Mouse (Mus musculus) neural tube, embryonic 12.5 days (tissue): ENCODE measurements around the gene Snrnp35. TPM values are rescaled to one million over a fixed set of nuclear protein-coding genes. Genes with fewer than 3 reads are reported as not detected.
A peak's percentile ranks its signal among the peaks of the same experiment; 100 is the strongest.

Experiments used
- ATAC-seq: fragments of 200-750 bp; cut with Nextera tagmentation; 2 replicates; pipeline ENCODE4 v1.8.0; 2017; ENCODE audit warnings: low read depth, mild to moderate bottlenecking, moderate TSS enrichment, moderate library complexity; ENCODE audit not compliant: low FRiP score
- H3K27ac ChIP-seq: fragments of 300-500 bp; sonication (generic); 2 replicates; pipeline ENCODE4 v1.5.1; 2016
- H3K27me3 ChIP-seq: fragments of 300-500 bp; sonication (generic); replicated peaks from 2 replicates; pipeline ENCODE4 v1.6.1; 2016; ENCODE audit warnings: mild to moderate bottlenecking
- H3K36me3 ChIP-seq: fragments of 300-500 bp; sonication (generic); 2 replicates; pipeline ENCODE4 v1.6.1; 2016; ENCODE audit warnings: mild to moderate bottlenecking
- H3K4me1 ChIP-seq: fragments of 300-500 bp; sonication (generic); 2 replicates; pipeline ENCODE4 v1.6.1; 2016
- H3K4me2 ChIP-seq: fragments of 300-500 bp; sonication (generic); replicated peaks from 2 replicates; pipeline ENCODE4 v1.6.1; 2016; ENCODE audit warnings: mild to moderate bottlenecking
- H3K4me3 ChIP-seq: fragments of 300-500 bp; sonication (generic); 2 replicates; pipeline ENCODE4 v1.5.1; 2016
- H3K9ac ChIP-seq: fragments of 300-500 bp; sonication (generic); 2 replicates; pipeline ENCODE4 v1.6.1; 2016; ENCODE audit warnings: mild to moderate bottlenecking
- H3K9me3 ChIP-seq: fragments of 300-500 bp; sonication (generic); 2 replicates; pipeline ENCODE4 v1.6.1; 2016; ENCODE audit warnings: mild to moderate bottlenecking
- WGBS: fragments of 180-500 bp; shearing (Covaris S2); methylation state at CpG from one replicate; pipeline ENCODE4 v1.1.7; 2016; 5-methylcytosine and 5-hydroxymethylcytosine counted together
- polyA plus RNA-seq: library from polyadenylated mRNA; unstranded; fragments of >200 nt; fragmentation: Nextera tagmentation; extraction: Ambion mirVana; gene quantifications from 2 replicates; pipeline ENCODE4 v1.2.1, GENCODE M21; 2016

Gene Snrnp35
- polyA plus RNA-seq, 1 experiment from 2014 or later: 29.6 TPM

DNA sequence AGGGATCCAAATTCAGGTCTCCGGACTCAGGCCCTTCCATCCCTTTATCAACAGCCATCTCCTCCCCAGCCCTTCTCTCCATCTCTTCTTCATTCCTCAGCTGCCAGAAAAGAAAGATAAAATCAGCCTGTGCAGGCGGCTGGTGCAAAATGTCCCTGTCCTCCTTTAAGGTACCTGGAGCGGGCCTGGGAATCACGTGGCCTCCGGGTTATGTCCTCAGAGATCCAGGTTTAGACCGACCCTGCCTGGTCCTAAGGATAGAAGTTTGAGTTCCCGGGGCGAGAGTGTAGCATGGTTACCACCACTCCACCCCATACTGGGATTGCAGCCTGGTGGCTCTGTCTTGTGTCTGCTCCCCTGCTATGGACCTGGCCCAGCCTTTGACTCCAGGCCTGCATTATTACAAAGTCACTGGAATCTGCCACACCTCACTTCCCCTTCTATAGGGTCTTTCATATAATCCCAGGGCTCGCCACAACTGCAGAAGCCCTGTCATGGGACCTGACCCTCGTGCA lies 27.7 kb downstream of the Snrnp35 start:
- Histone ChIP-seq H3K36me3 (peaks cover 26% of the 10 kb centered on the region), H3K9ac (no peak overlapping the region), H3K9me3 (no peaks in the 10 kb centered on the region), H3K27ac (no peak overlapping the region), H3K4me2 (no peak overlapping the region), H3K27me3 (no peaks in the 10 kb centered on the region), H3K4me1 (no peaks in the 10 kb centered on the region), H3K4me3 (no peak overlapping the region)
- 91% methylated on average over 10 of the region's 10 CpGs for WGBS
- ATAC-seq: no peak

DNA sequence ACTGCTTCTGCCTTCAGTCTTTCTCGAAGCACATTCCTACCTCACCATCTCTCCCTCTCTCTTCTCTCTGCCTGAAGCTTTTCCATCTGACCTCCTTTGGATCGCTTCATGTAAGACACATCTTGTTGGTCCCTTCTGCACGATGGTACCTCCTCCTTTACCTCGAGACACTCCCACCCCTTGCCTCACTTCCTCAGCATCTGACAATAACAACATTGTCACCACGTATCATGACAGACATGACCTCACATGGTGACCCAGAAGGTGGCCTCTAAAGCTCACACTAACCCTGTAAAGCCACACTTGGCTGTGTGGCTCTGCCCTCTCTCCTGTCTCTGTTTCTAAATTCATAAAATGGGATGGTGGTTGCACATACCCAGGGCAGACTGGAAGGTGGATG lies 32.9 kb downstream of the Snrnp35 start:
- H3K9ac ChIP-seq: no peak overlapping the region
- peaks cover 24% of the 10 kb centered on the region for H3K36me3 ChIP-seq
- H3K4me1 ChIP-seq: no peaks in the 10 kb centered on the region
- no peak for ATAC-seq
- H3K4me3 ChIP-seq: no peak overlapping the region
- H3K4me2 ChIP-seq: no peak overlapping the region
- H3K27me3 ChIP-seq: no peaks in the 10 kb centered on the region
- no peak overlapping the region for H3K27ac ChIP-seq
- no peaks in the 10 kb centered on the region for H3K9me3 ChIP-seq
- 91% methylated on average over 5 of the region's 5 CpGs for WGBS

DNA sequence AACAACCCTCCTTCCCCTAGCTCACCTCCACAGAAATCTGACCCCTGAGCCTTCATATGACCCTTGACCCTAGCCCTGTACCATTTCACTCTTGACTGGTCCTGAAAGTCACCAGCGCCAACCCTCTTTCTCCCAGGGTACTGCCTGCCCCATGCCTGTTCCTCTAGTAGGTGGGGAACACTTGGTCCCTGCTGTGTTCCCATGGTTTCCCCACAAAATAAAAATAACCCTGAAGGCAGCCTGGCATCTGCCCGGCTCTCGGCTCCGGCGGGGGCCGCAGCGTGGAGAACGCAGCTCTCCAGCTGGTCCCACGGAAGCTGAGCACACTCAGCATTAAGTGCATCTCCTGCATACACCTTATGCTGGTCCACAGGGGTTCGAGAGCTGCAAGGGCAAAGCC lies 35.7 kb downstream of the Snrnp35 start:
- Histone ChIP-seq H3K27me3 (no peaks in the 10 kb centered on the region), H3K9ac (no peak overlapping the region), H3K36me3 (peaks cover 21% of the 10 kb centered on the region), H3K27ac (no peak overlapping the region), H3K9me3 (no peaks in the 10 kb centered on the region), H3K4me1 (no peaks in the 10 kb centered on the region), H3K4me3 (no peak overlapping the region), H3K4me2 (no peak overlapping the region)
- 69% methylated on average over 10 of the region's 10 CpGs for WGBS
- no peak for ATAC-seq

DNA sequence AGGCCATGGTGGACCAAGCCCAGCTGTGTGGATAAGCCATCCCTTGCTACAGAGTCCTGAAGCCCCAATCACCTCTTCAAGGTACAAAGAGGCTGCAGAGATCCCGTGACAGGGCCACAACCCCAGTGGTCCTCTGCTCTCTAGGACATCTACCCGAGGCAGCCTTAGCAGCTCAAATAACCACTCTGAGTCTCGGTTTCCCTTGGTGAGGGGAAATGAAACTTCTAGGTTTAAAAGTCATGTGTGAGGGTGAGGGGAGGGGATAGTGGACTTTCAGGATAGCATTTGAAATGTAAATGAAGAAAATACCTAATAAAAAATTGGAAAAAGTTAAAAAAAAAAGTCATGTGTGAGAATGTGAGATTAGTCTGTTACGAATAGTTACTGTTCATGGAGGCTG lies 38.7 kb downstream of the Snrnp35 start:
- H3K4me2 ChIP-seq: no peak overlapping the region
- H3K36me3 ChIP-seq: peaks cover 16% of the 10 kb centered on the region
- no peaks in the 10 kb centered on the region for H3K4me1 ChIP-seq
- H3K27ac ChIP-seq: no peak overlapping the region
- no peaks in the 10 kb centered on the region for H3K9me3 ChIP-seq
- H3K9ac ChIP-seq: no peak overlapping the region
- H3K4me3 ChIP-seq: no peak overlapping the region
- ATAC-seq: no peak
- H3K27me3 ChIP-seq: no peaks in the 10 kb centered on the region
- 88% methylated on average over 4 of the region's 4 CpGs for WGBS

DNA sequence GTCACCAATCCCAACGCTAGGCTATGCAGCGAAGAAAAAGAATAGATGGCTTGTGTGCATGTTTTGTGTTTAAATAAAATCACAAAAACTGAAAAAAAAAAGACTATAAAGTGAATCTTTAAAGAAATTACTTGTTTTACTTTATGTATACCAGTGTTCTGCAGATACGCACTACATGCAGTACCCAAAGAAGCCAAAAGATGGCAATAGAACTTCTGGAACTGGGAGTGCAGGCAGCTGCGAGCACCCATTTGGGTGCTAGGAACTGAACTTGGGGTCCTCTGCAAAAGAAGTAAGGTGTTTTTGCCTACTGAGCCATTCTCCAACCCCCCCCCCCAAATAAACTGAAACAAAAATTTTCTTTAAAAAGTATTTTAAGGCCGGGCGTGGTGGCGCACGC lies 40.1 kb downstream of the Snrnp35 start:
- H3K4me1 ChIP-seq: 0 out of 2 replicates have a peak, but pooled peaks cover under 1% of the 10 kb centered on the region
- 93% methylated on average over 8 of the region's 8 CpGs for WGBS
- peaks cover 16% of the 10 kb centered on the region for H3K36me3 ChIP-seq
- no peak overlapping the region for H3K27ac ChIP-seq
- H3K4me3 ChIP-seq: no peak overlapping the region
- H3K9me3 ChIP-seq: no peaks in the 10 kb centered on the region
- H3K9ac ChIP-seq: no peak overlapping the region
- no peak overlapping the region for H3K4me2 ChIP-seq
- no peak for ATAC-seq
- H3K27me3 ChIP-seq: no peaks in the 10 kb centered on the region

DNA sequence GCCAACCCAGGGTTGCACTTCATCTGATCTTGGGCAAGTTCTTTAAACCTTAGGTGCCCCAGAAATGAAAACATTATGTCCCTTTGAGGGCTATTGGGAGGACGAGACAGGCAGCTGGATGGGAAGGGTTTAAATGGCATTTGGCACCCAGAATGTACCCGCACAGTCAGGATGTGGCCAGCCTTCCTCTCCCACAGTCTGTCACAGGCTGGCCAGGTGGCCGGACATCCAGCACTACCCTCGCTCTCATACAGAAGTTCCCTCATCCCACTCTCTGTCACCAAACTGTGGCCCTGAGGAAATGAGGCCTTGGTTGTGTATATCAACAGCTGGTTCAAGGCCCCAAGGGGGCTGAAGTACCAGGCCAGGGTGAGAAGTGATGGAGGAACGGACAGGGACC lies 42.0 kb downstream of the Snrnp35 start:
- Histone ChIP-seq H3K9ac (no peak overlapping the region), H3K4me2 (no peak overlapping the region), H3K27me3 (no peaks in the 10 kb centered on the region), H3K27ac (no peak overlapping the region), H3K36me3 (peaks cover 12% of the 10 kb centered on the region), H3K4me1 (peaks cover 20% of the 10 kb centered on the region), H3K4me3 (no peak overlapping the region), H3K9me3 (no peaks in the 10 kb centered on the region)
- no peak for ATAC-seq
- WGBS: 96% methylated on average over 5 of the region's 5 CpGs

DNA sequence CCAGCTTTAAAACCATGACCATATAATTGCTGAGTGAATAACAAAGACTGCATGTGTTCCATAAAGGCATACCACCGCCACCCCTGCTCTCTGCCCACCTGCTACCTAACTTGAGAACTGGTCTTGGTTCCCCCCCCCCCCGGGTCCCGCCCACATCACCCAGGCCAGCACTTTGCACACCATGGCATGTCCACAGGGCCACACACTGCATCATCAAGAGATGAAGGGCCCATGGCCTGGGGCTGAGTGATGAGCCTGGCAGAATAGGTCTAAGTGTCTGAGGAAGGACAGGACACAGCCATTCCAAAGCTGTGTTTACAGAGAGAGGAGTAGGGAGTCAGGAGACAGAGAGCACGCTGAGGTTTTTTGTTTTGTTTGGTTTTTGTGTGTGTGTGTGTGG lies 45.4 kb downstream of the Snrnp35 start:
- 67% methylated on average over 4 of the region's 4 CpGs for WGBS
- peaks cover 38% of the 10 kb centered on the region for H3K4me1 ChIP-seq
- ATAC-seq: no peak
- H3K4me2 ChIP-seq: peak overlapping the region; percentile 83
- no peak overlapping the region for H3K4me3 ChIP-seq
- no peak overlapping the region for H3K27ac ChIP-seq
- no peaks in the 10 kb centered on the region for H3K27me3 ChIP-seq
- H3K9ac ChIP-seq: no peak overlapping the region
- no peaks in the 10 kb centered on the region for H3K9me3 ChIP-seq
- H3K36me3 ChIP-seq: 0 out of 2 replicates have a peak, but pooled peaks cover 3% of the 10 kb centered on the region

DNA sequence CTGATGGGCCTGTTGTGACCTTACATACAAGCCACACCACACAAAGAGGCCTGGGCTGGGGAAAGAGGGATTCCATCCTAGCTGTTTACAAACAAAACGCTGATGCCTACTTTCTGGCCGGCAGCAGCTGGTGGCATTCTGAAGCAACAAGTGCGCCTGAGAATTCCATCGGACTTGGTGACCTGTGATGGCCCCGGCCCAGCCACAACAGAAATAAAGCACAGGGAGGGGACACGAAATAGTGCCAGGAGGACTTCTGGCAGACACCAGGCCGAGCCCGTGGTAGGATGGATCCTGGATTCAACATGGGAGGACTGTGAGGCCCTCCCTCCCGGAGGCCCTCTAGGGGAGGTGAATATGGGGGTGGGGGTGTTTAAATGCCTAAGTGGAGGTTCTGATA lies 45.9 kb downstream of the Snrnp35 start:
- Histone ChIP-seq H3K4me2 (peak overlapping the region; percentile 83), H3K27me3 (no peaks in the 10 kb centered on the region), H3K9me3 (no peaks in the 10 kb centered on the region), H3K4me3 (0 out of 2 replicates have a peak overlapping the region, but pooled peaks have one; percentile 75), H3K27ac (no peak overlapping the region), H3K4me1 (peaks cover 38% of the 10 kb centered on the region), H3K9ac (peak overlapping the region; percentile 40), H3K36me3 (0 out of 2 replicates have a peak, but pooled peaks cover 3% of the 10 kb centered on the region)
- ATAC-seq: no peak
- WGBS: 35% methylated on average over 9 of the region's 9 CpGs

- no peak for ATAC-seq
- H3K27me3 ChIP-seq: no peaks in the 10 kb centered on the region
- H3K4me2 ChIP-seq: peak overlapping the region; percentile 83
- no peak overlapping the region for H3K27ac ChIP-seq
- WGBS: 30% methylated on average over 8 of the region's 8 CpGs
- H3K4me3 ChIP-seq: peak overlapping the region; percentile 75
- H3K9ac ChIP-seq: peak overlapping the region; percentile 40
- H3K9me3 ChIP-seq: no peaks in the 10 kb centered on the region
- H3K4me1 ChIP-seq: peaks cover 38% of the 10 kb centered on the region
- 0 out of 2 replicates have a peak, but pooled peaks cover 3% of the 10 kb centered on the region for H3K36me3 ChIP-seq
Observed at GRCm38 (mm10) chr5:124529191-124529651, 46.3 kb downstream of the Snrnp35 start.

DNA sequence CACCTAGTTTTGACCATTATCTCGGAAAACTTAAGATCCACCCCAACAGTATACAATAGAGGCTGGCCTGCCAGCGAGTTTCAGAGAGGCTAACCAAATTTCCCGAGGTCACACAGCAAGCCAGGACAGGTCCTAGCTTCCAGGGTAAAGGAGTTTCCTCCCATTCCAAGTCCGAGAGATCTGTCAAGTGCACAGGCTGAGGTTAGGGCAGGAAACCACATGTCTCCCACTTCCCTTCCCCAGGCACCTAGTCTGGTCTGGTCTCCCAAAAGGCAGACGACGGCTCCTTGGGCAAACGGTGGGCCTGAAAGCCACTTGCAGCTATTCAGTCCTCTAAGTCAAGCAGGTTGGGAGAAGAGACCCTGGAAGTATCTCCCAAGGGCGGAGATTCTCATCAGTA lies 46.8 kb downstream of the Snrnp35 start:
- peak overlapping the region; percentile 83 for H3K4me2 ChIP-seq
- H3K27me3 ChIP-seq: no peaks in the 10 kb centered on the region
- H3K9ac ChIP-seq: peak overlapping the region; percentile 40; the same call in 1 of the 2 replicates
- H3K27ac ChIP-seq: no peak overlapping the region
- ATAC-seq: no peak
- H3K4me1 ChIP-seq: peaks cover 38% of the 10 kb centered on the region
- no peaks in the 10 kb centered on the region for H3K9me3 ChIP-seq
- H3K36me3 ChIP-seq: 0 out of 2 replicates have a peak, but pooled peaks cover 3% of the 10 kb centered on the region
- H3K4me3 ChIP-seq: peak overlapping the region; percentile 75; the same call in 1 of the 2 replicates
- 64% methylated on average over 8 of the region's 8 CpGs for WGBS

- 0 out of 2 replicates have a peak, but pooled peaks cover 3% of the 10 kb centered on the region for H3K36me3 ChIP-seq
- under 1% methylated on average over 95 of the region's 96 CpGs for WGBS
- H3K9me3 ChIP-seq: no peaks in the 10 kb centered on the region
- H3K4me2 ChIP-seq: peak within 1 kb of the TSS; percentile 83
- no peaks in the 10 kb centered on the region for H3K27me3 ChIP-seq
- peak within 1 kb of the TSS; percentile 75 for H3K9ac ChIP-seq
- peak within 1 kb of the TSS; percentile 42 for H3K27ac ChIP-seq
- H3K4me1 ChIP-seq: peaks cover 38% of the 10 kb centered on the region
- H3K4me3 ChIP-seq: peak within 1 kb of the TSS; percentile 75
- peak; percentile 93 for ATAC-seq
Observed at GRCm38 (mm10) chr5:124530655-124531582, 48.0 kb downstream of the Snrnp35 start, which contains the start of gene Rilpl1. Gene Rilpl1, minus strand, starts transcription at chr5:124531391.

GRCm38 (mm10) chr5:124531583-124531930 lies 48.6 kb downstream of the Snrnp35 start:
- peak overlapping the region; percentile 37; the same call in 1 of the 2 replicates for H3K27ac ChIP-seq
- H3K27me3 ChIP-seq: no peaks in the 10 kb centered on the region
- peak; percentile 59 for ATAC-seq
- H3K36me3 ChIP-seq: no peaks in the 10 kb centered on the region
- peak overlapping the region; percentile 75 for H3K9ac ChIP-seq
- peak overlapping the region; percentile 83 for H3K4me2 ChIP-seq
- peak overlapping the region; percentile 75 for H3K4me3 ChIP-seq
- peaks cover 38% of the 10 kb centered on the region for H3K4me1 ChIP-seq
- no peaks in the 10 kb centered on the region for H3K9me3 ChIP-seq
- 13% methylated on average over 14 of the region's 14 CpGs for WGBS
